Mouse (Mus musculus) embryo, embryonic 10 days (tissue): ENCODE results near the gene Hinfp.

Experiments used
- DNase-seq: peaks from one replicate; pipeline ENCODE4 v3.0.0-alpha.2; 2015; ENCODE audit warnings: low spot score

The Hinfp gene

DNA sequence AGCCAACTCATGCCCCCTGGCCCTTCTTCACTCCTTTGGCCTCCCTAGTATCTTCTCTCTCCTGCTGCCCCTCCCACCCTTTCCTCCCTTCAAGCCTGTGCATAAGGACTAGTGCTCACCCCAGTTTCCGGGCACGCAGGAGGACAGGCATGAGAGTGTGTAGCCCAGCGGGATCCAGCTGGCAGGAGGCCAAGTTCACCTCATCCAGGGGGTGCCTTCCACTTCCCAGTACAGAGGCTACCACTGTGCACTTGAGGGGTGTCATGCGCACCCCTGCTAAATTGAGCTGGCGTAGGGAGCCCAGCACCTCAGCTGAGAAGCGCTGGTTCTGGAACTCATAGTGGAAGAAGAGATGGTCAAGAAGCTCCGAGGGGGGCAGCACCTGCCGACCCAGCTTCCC is 49.3 kb downstream of the Hinfp start:
- DNase-seq = no peak

DNA sequence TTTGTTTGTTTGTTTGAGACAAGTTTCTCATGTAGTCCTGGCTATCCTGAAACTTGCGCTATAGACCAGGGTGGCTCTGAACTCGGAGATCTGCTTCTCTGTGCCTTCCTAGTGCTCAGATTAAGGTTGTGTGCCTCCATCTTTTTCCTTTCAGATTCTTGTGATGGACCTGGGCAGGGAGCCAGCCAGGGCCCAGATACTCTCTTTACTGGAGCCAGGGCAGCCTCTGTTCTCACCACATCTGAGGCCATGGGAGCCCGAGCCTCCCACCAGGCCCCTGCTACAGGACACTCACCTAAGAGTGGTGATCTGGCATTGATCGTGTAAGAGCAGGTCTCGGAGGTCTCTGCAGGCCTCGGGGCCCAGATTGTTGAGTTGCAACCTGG is 50.3 kb downstream of the Hinfp start:
- no peak for DNase-seq

DNA sequence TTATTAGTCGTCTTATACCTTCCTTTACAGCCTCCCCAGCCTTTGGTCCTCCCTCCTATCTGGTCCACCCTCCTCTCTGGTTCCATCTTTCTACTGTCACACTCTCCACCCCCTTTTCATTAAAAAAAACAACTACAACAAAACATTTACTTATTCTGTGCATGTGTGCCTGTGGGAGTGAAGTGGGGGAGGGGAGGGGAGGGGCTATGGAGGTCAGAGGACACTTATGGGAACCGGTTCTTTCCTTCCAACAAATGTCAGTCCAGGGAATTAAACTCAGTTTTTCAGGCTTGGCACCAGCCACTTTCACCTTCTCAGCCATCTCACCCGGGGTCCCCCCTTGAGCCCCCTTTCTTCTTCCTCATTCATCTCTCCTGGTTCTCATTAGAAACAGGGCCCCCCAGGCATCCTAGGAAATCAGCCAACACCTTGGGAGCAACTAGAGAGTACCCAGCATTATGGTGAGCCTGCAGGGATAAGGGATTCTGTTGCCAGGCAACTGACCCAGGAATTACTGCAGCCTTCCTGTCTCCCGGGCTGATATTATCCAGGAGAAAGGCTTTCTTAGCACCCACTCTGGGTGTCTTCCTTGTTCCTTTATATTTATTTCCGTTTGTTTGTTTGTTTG is 50.8 kb downstream of the Hinfp start:
- peak; percentile 43 for DNase-seq

DNA sequence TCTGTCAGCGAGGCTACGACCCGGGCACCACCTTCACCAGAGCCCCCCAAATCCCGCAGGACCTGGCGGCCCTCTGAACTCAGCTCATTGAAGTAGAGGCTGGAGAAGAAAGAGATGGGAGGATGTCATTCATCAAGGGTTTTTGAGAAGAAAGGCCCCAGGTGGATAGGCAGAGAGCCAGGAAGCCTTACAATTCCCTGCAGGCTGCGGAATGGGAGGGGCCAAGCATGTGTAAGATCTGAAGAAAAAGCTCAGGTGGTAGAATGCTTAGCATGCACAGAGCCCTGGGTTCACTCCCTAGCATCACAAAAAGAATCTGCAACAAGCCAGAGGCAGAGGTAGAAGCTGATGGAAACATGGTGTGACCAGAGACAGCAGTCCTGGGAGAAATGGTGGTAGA is 52.0 kb downstream of the Hinfp start:
- no peak for DNase-seq

DNA sequence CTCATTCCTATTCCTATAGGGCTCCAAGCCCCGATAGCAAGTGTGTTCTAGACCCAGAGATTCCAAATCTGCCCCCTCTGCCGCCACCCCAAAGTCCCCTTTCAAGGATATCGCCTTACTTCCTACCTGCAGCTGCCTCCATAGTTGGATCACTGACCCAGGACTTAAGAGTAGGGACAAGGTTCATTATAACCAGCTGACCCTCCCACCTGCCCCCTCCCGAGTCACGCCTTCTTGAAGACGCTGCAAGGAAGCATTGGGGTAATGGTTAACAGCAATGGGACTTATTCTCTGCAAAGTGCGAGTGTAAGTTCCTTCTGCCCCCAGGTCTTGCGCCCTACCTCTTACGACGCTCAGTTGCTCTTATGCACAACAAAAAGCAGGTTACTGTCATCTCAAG is 54.2 kb downstream of the Hinfp start, which contains the start of gene Pdzd3:
Gene Pdzd3, minus strand, starts transcription at position 158 of the 400 bp plus-strand sequence.
- no peak for DNase-seq

DNA sequence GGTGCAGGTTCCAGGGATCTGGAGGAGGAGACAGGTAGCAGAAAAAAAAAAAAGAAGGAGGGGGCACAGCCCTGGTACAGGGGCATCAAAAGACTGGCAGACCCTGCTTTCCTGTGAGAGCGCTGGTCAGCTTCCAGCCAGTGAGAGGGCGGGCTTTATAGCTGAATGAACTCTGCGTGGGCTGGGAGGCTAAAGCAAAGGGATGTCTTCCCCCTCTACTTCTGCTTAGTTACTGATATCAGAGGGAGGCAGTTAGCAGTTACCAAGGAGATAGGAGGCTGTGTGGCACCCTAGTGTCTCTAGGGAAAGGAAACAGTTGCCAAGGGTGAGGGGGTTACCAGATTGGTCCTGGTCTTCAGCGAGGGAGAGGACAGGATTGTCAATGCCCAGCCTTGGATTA is 55.0 kb downstream of the Hinfp start:
- no peak for DNase-seq

- peak; percentile 77 for DNase-seq
Measured at GRCm38 (mm10) chr9:44249181-44250146, 56.0 kb downstream of the Hinfp start.

- no peak for DNase-seq
Measured at GRCm38 (mm10) chr9:44247907-44248306, 57.6 kb downstream of the Hinfp start.

- DNase-seq = no peak
Measured at GRCm38 (mm10) chr9:44243621-44244020, 61.9 kb downstream of the Hinfp start.
